Mouse (Mus musculus) erythroblast, embryonic 14.5 days (primary cell): ENCODE results near the gene Vmn1r88. TPM values are rescaled to one million over a fixed set of nuclear protein-coding genes. Genes with fewer than 3 reads are reported as not detected.
"Not testable (repeated sequence)": the region's sequence is repeated elsewhere in the genome, so short reads cannot be mapped to it uniquely, and the experiment has no call there.

Source experiments
- H3K27me3 ChIP-seq: 2 replicates; pipeline ENCODE4 v1.6.1; 2012; ENCODE audit warnings: inconsistent platforms; ENCODE audit not compliant: control insufficient read depth
- H3K36me3 ChIP-seq: 2 replicates; pipeline ENCODE4 v1.6.1; 2012; ENCODE audit warnings: mild to moderate bottlenecking, inconsistent platforms; ENCODE audit not compliant: control insufficient read depth
- H3K4me1 ChIP-seq: 2 replicates; pipeline ENCODE4 v1.6.1; 2012; ENCODE audit warnings: inconsistent platforms; ENCODE audit not compliant: control insufficient read depth
- H3K4me3 ChIP-seq: replicated peaks from 2 replicates; pipeline ENCODE3; 2012; ENCODE audit warnings: moderate library complexity, mild to moderate bottlenecking, inconsistent platforms
- H3K9me3 ChIP-seq: 2 replicates; pipeline ENCODE4 v1.6.1; 2012; ENCODE audit warnings: low read length, inconsistent platforms, mixed read lengths; ENCODE audit not compliant: control insufficient read depth
- GATA1 ChIP-seq: IDR thresholded peaks from 2 replicates; pipeline ENCODE4 v1.6.1; 2012; ENCODE audit warnings: low read length, inconsistent platforms, mixed read lengths
- TAL1 ChIP-seq: IDR thresholded peaks from 3 replicates; pipeline ENCODE4 v1.6.1; 2012; ENCODE audit warnings: low read length, inconsistent platforms, mixed read lengths
- polyA plus RNA-seq: library from polyadenylated mRNA; stranded (reverse); fragments of >175 nt; gene quantifications from 2 replicates; pipeline ENCODE4 v1.2.3, GENCODE M21; 2012

The Vmn1r88 gene
- not detected in 2 replicates for polyA plus RNA-seq

- H3K27me3 ChIP-seq = no peaks in the 10 kb centered on the region
- no peaks in the 10 kb centered on the region for H3K4me1 ChIP-seq
- peaks cover 2% of the 10 kb centered on the region; the same call in 1 of the 2 replicates for H3K9me3 ChIP-seq
- TF ChIP-seq TAL1 = no peak
- H3K4me3 ChIP-seq = no peak within 1 kb of the TSS
- no peaks in the 10 kb centered on the region for H3K36me3 ChIP-seq
Measured at GRCm38 (mm10) chr7:13159268-13159667, at the start of gene Vmn1r88. Vmn1r88 (plus strand) TSS chr7:13159568.

GRCm38 (mm10) chr7:13119817-13120216, 39.6 kb upstream of the Vmn1r88 start, which contains the start of gene Vmn1r86:
Vmn1r86 (minus strand) TSS chr7:13119917.
- H3K4me1 ChIP-seq = no peaks in the 10 kb centered on the region
- no peaks in the 10 kb centered on the region for H3K27me3 ChIP-seq
- no peaks in the 10 kb centered on the region for H3K9me3 ChIP-seq
- no peak within 1 kb of the TSS for H3K4me3 ChIP-seq
- no peaks in the 10 kb centered on the region for H3K36me3 ChIP-seq
- TF ChIP-seq GATA1 = no peak
- TF ChIP-seq TAL1 = no peak

GRCm38 (mm10) chr7:13123554-13124153, 35.7 kb upstream of the Vmn1r88 start:
- not testable (repeated sequence) for H3K9me3 ChIP-seq, H3K36me3 ChIP-seq, H3K4me3 ChIP-seq, H3K4me1 ChIP-seq, H3K27me3 ChIP-seq

GRCm38 (mm10) chr7:13131856-13132255, 27.5 kb upstream of the Vmn1r88 start:
- TF ChIP-seq GATA1 = no peak
- H3K27me3 ChIP-seq = no peaks in the 10 kb centered on the region
- H3K4me1 ChIP-seq = no peaks in the 10 kb centered on the region
- H3K9me3 ChIP-seq = no peaks in the 10 kb centered on the region
- H3K36me3 ChIP-seq = no peaks in the 10 kb centered on the region
- no peak overlapping the region for H3K4me3 ChIP-seq

GRCm38 (mm10) chr7:13137340-13137739, 22.0 kb upstream of the Vmn1r88 start:
- Histone ChIP-seq H3K27me3 (no peaks in the 10 kb centered on the region), H3K36me3 (no peaks in the 10 kb centered on the region)

GRCm38 (mm10) chr7:13140057-13140456, 19.3 kb upstream of the Vmn1r88 start, which contains the start of gene Vmn1r87:
Vmn1r87 (minus strand) TSS chr7:13140157.
- TF ChIP-seq GATA1 = no peak
- TF ChIP-seq TAL1 = no peak
- H3K4me1 ChIP-seq = no peaks in the 10 kb centered on the region
- H3K9me3 ChIP-seq = no peaks in the 10 kb centered on the region
- H3K4me3 ChIP-seq = no peak within 1 kb of the TSS
- H3K27me3 ChIP-seq = no peaks in the 10 kb centered on the region
- no peaks in the 10 kb centered on the region for H3K36me3 ChIP-seq

More at GRCm38 (mm10) chr7:13137340-13137739, 22.0 kb upstream of the Vmn1r88 start:
- Histone ChIP-seq H3K4me3 (no peak overlapping the region), H3K4me1 (no peaks in the 10 kb centered on the region), H3K9me3 (no peaks in the 10 kb centered on the region)
- TF ChIP-seq GATA1 (no peak), TAL1 (no peak)

GRCm38 (mm10) chr7:13212720-13213119, 53.4 kb downstream of the Vmn1r88 start, which contains the start of gene Vmn1r89:
Vmn1r89 (plus strand) TSS chr7:13213020.
- Histone ChIP-seq H3K4me3 (no peak within 1 kb of the TSS), H3K9me3 (0 out of 2 replicates have a peak, but pooled peaks cover 2% of the 10 kb centered on the region), H3K27me3 (no peaks in the 10 kb centered on the region), H3K36me3 (no peaks in the 10 kb centered on the region), H3K4me1 (no peaks in the 10 kb centered on the region)
- TF ChIP-seq TAL1 (no peak), GATA1 (no peak)

Other genes with a start within 250 kb of the Vmn1r88 start
- gene Rps5, start 237.3 kb upstream of the Vmn1r88 start, polyA plus RNA-seq = 328 and 368 TPM in 2 replicates
- 0.11 and 0.14 TPM in 2 replicates for gene Rnf225, start 232.2 kb upstream of the Vmn1r88 start, polyA plus RNA-seq
- 0.27 and 0.38 TPM in 2 replicates for gene Zfp324, start 193.7 kb upstream of the Vmn1r88 start, polyA plus RNA-seq
- 0.20 and 0.29 TPM in 2 replicates for gene Zfp446, start 181.7 kb upstream of the Vmn1r88 start, polyA plus RNA-seq
- gene Slc27a5, start 161.4 kb upstream of the Vmn1r88 start, polyA plus RNA-seq = not detected in 2 replicates
- 16.2 and 17.6 TPM in 2 replicates for gene Trim28, start 160.5 kb upstream of the Vmn1r88 start, polyA plus RNA-seq
- 6.7 and 7.7 TPM in 2 replicates for gene Zbtb45, start 149.5 kb upstream of the Vmn1r88 start, polyA plus RNA-seq
- 39.9 and 103 TPM in 2 replicates for gene Chmp2a, start 124.8 kb upstream of the Vmn1r88 start, polyA plus RNA-seq
- 22.8 and 28.8 TPM in 2 replicates for gene Ube2m, start 121.3 kb upstream of the Vmn1r88 start, polyA plus RNA-seq
- 0.03 TPM in 2 replicates for gene Mzf1, start 104.8 kb upstream of the Vmn1r88 start, polyA plus RNA-seq
- gene Vmn1r85, start 64.4 kb upstream of the Vmn1r88 start, polyA plus RNA-seq = 0.06 TPM in 1 of 2 replicates, not detected in the other
- gene Vmn1r86, start 39.7 kb upstream of the Vmn1r88 start, polyA plus RNA-seq = not detected in 2 replicates
- 0.04 TPM in 1 of 2 replicates, not detected in the other for gene Vmn1r87, start 19.4 kb upstream of the Vmn1r88 start, polyA plus RNA-seq
- not detected in 2 replicates for gene Vmn1r89, start 53.5 kb downstream of the Vmn1r88 start, polyA plus RNA-seq
- 35.4 and 41.1 TPM in 2 replicates for gene Lig1, start 117.7 kb downstream of the Vmn1r88 start, polyA plus RNA-seq
- gene Zswim9, start 119.2 kb downstream of the Vmn1r88 start, polyA plus RNA-seq = 0.08 and 0.23 TPM in 2 replicates
- 0.05 and 0.06 TPM in 2 replicates for gene Pla2g4c, start 165.1 kb downstream of the Vmn1r88 start, polyA plus RNA-seq
- gene Cabp5, start 238.6 kb downstream of the Vmn1r88 start, polyA plus RNA-seq = 0.02 TPM in 1 of 2 replicates, not detected in the other